Mouse (Mus musculus) kidney, postnatal 10 days (tissue): ENCODE measurements at regions not wholly inside any gene's neighbourhood (a gene's known extent, or its start where the extent isn't known, plus 50 kb on each side); places are given as distances from the start of the nearest gene placed in this dataset.

Experiments used
- DNase-seq: peaks from one replicate; pipeline ENCODE4 v3.0.0; 2021; ENCODE audit warnings: mixed read lengths

GRCm38 (mm10) chr15:31673038-31673437 is 71.4 kb downstream of the Fam173b start:
- DNase-seq = peak; percentile 12

- peak; percentile 54 for DNase-seq
These were observed 75.1 kb downstream of the Fam173b start for GRCm38 (mm10) chr15:31676771-31677191.

GRCm38 (mm10) chr15:31693109-31693508 is 91.5 kb downstream of the Fam173b start:
- no peak for DNase-seq

- no peak for DNase-seq
These were observed 93.4 kb downstream of the Fam173b start for GRCm38 (mm10) chr15:31694877-31695671.

GRCm38 (mm10) chr15:31703400-31703799 is 101.7 kb downstream of the Fam173b start:
- DNase-seq = no peak

- no peak for DNase-seq
These were observed 105.8 kb downstream of the Fam173b start for GRCm38 (mm10) chr15:31707416-31707815.

- DNase-seq = no peak
These were observed 119.4 kb downstream of the Fam173b start for GRCm38 (mm10) chr15:31721019-31721418.

GRCm38 (mm10) chr15:31722429-31722828 is 120.8 kb downstream of the Fam173b start:
- no peak for DNase-seq

- DNase-seq = no peak
These were observed 122.6 kb downstream of the Fam173b start for GRCm38 (mm10) chr15:31724252-31724651.

- no peak for DNase-seq
These were observed 127.5 kb downstream of the Fam173b start for GRCm38 (mm10) chr15:31729133-31729532.

- DNase-seq = no peak
These were observed 140.0 kb downstream of the Fam173b start for GRCm38 (mm10) chr15:31741686-31742085.

GRCm38 (mm10) chr15:31744570-31744969 is 142.9 kb downstream of the Fam173b start:
- no peak for DNase-seq

GRCm38 (mm10) chr15:31752632-31753031 is 151.0 kb downstream of the Fam173b start:
- DNase-seq = no peak

- DNase-seq = no peak
These were observed 152.1 kb downstream of the Fam173b start for GRCm38 (mm10) chr15:31753578-31754281.

- DNase-seq = no peak
These were observed 167.6 kb downstream of the Fam173b start for GRCm38 (mm10) chr15:31768959-31769844.

- no peak for DNase-seq
These were observed 181.4 kb downstream of the Fam173b start for GRCm38 (mm10) chr15:31783081-31783480.

- no peak for DNase-seq
These were observed 183.4 kb downstream of the Fam173b start for GRCm38 (mm10) chr15:31785022-31785421.

- no peak for DNase-seq
These were observed 197.2 kb downstream of the Fam173b start for GRCm38 (mm10) chr15:31798863-31799262.

GRCm38 (mm10) chr15:31805522-31805921 is 203.9 kb downstream of the Fam173b start:
- DNase-seq = peak; percentile 68

- DNase-seq = no peak
These were observed 213.9 kb downstream of the Fam173b start for GRCm38 (mm10) chr15:31815551-31815950.

GRCm38 (mm10) chr15:31819219-31819618 is 217.6 kb downstream of the Fam173b start:
- no peak for DNase-seq

GRCm38 (mm10) chr15:31827219-31827618 is 225.6 kb downstream of the Fam173b start:
- DNase-seq = peak; percentile 16

- no peak for DNase-seq
These were observed 239.9 kb downstream of the Fam173b start for GRCm38 (mm10) chr15:31841519-31841918.
